Mouse (Mus musculus) limb, embryonic 13.5 days (tissue): ENCODE data around the gene Pitpnb. TPM values are rescaled to one million over a fixed set of nuclear protein-coding genes. Genes with fewer than 3 reads are reported as not detected.
A peak's percentile ranks its signal among the peaks of the same experiment; 100 is the strongest.

Experiments used
- ATAC-seq: fragments of 200-750 bp; cut with Nextera tagmentation; 2 replicates; pipeline ENCODE4 v1.8.0; 2017; ENCODE audit warnings: low read depth, moderate number of reproducible peaks, moderate TSS enrichment; ENCODE audit not compliant: low FRiP score
- H3K27ac ChIP-seq: fragments of 300-500 bp; sonication (generic); 2 replicates; pipeline ENCODE4 v1.5.1; 2015; ENCODE audit warnings: inconsistent platforms, mild to moderate bottlenecking, moderate library complexity
- H3K27me3 ChIP-seq: fragments of 300-500 bp; sonication (generic); 2 replicates; pipeline ENCODE4 v1.6.1; 2015; ENCODE audit warnings: mild to moderate bottlenecking, inconsistent platforms
- H3K36me3 ChIP-seq: fragments of 300-500 bp; sonication (generic); 2 replicates; pipeline ENCODE4 v1.6.1; 2015; ENCODE audit warnings: inconsistent platforms, mild to moderate bottlenecking, moderate library complexity
- H3K4me1 ChIP-seq: fragments of 300-500 bp; sonication (generic); 2 replicates; pipeline ENCODE4 v1.6.1; 2015; ENCODE audit warnings: inconsistent platforms
- H3K4me2 ChIP-seq: fragments of 300-500 bp; sonication (generic); replicated peaks from 2 replicates; pipeline ENCODE4 v1.6.1; 2015; ENCODE audit warnings: inconsistent platforms, mild to moderate bottlenecking, moderate library complexity
- H3K4me3 ChIP-seq: fragments of 300-500 bp; sonication (generic); 2 replicates; pipeline ENCODE4 v1.5.1; 2015; ENCODE audit warnings: moderate library complexity, mild to moderate bottlenecking, inconsistent platforms
- H3K9ac ChIP-seq: fragments of 300-500 bp; sonication (generic); 2 replicates; pipeline ENCODE4 v1.6.1; 2015; ENCODE audit warnings: mild to moderate bottlenecking, inconsistent platforms
- H3K9me3 ChIP-seq: fragments of 300-500 bp; sonication (generic); 2 replicates; pipeline ENCODE4 v1.6.1; 2016; ENCODE audit warnings: inconsistent platforms
- WGBS: fragments of 180-500 bp; shearing (Covaris S2); methylation state at CpG from one replicate; pipeline ENCODE4 v1.1.7; 2015; 5-methylcytosine and 5-hydroxymethylcytosine counted together
- polyA plus RNA-seq: library from polyadenylated mRNA; unstranded; fragments of >200 nt; fragmentation: Nextera tagmentation; extraction: Ambion mirVana; gene quantifications from 2 replicates; pipeline ENCODE4 v1.2.1, GENCODE M21; 2015

Pitpnb gene
- polyA plus RNA-seq, 1 experiment from 2014 or later, result 116 TPM

- no peak overlapping the region for H3K4me3 ChIP-seq
- no peak; the same call in 1 of the 2 replicates for ATAC-seq
- H3K27me3 ChIP-seq, result peaks cover 22% of the 10 kb centered on the region
- H3K27ac ChIP-seq, result no peak overlapping the region; the same call in 1 of the 2 replicates
- no peak overlapping the region for H3K9ac ChIP-seq
- WGBS, result 78% methylated on average over 19 of the region's 19 CpGs
- no peak overlapping the region for H3K4me2 ChIP-seq
- no peaks in the 10 kb centered on the region for H3K36me3 ChIP-seq
- H3K9me3 ChIP-seq, result no peaks in the 10 kb centered on the region
- H3K4me1 ChIP-seq, result peaks cover 39% of the 10 kb centered on the region
Observed at GRCm38 (mm10) chr5:111401879-111402650, 71.5 kb downstream of the Pitpnb start.

GRCm38 (mm10) chr5:111402651-111402996, 72.1 kb downstream of the Pitpnb start:
- Histone ChIP-seq H3K9me3 (no peaks in the 10 kb centered on the region), H3K36me3 (no peaks in the 10 kb centered on the region), H3K27me3 (peaks cover 22% of the 10 kb centered on the region), H3K4me3 (no peak overlapping the region), H3K9ac (no peak overlapping the region), H3K27ac (no peak overlapping the region), H3K4me1 (peaks cover 39% of the 10 kb centered on the region), H3K4me2 (no peak overlapping the region)
- WGBS, result 87% methylated on average over 6 of the region's 6 CpGs
- no peak for ATAC-seq

GRCm38 (mm10) chr5:111404721-111405120, 74.2 kb downstream of the Pitpnb start:
- Histone ChIP-seq H3K9ac (no peak overlapping the region), H3K4me2 (no peak overlapping the region), H3K9me3 (no peaks in the 10 kb centered on the region), H3K27ac (no peak overlapping the region), H3K27me3 (peaks cover 16% of the 10 kb centered on the region), H3K4me3 (no peak overlapping the region), H3K4me1 (peaks cover 46% of the 10 kb centered on the region), H3K36me3 (no peaks in the 10 kb centered on the region)
- 63% methylated on average over 6 of the region's 6 CpGs for WGBS
- ATAC-seq, result no peak

GRCm38 (mm10) chr5:111408470-111409105, 78.0 kb downstream of the Pitpnb start:
- 3% methylated on average over 14 of the region's 14 CpGs for WGBS
- peaks cover 33% of the 10 kb centered on the region for H3K4me1 ChIP-seq
- H3K27me3 ChIP-seq, result peaks cover 44% of the 10 kb centered on the region
- H3K4me2 ChIP-seq, result peak overlapping the region; percentile 45
- H3K4me3 ChIP-seq, result peak overlapping the region; percentile 0; the same call in 1 of the 2 replicates
- ATAC-seq, result peak; percentile 86
- no peaks in the 10 kb centered on the region for H3K9me3 ChIP-seq
- 0 out of 2 replicates have a peak overlapping the region, but pooled peaks have one; percentile 43 for H3K9ac ChIP-seq
- peak overlapping the region; percentile 86 for H3K27ac ChIP-seq
- H3K36me3 ChIP-seq, result no peaks in the 10 kb centered on the region

GRCm38 (mm10) chr5:111409412-111410044, 79.0 kb downstream of the Pitpnb start:
- Histone ChIP-seq H3K9ac (no peak overlapping the region), H3K4me1 (peaks cover 42% of the 10 kb centered on the region), H3K27ac (peak overlapping the region; percentile 86), H3K36me3 (no peaks in the 10 kb centered on the region), H3K9me3 (no peaks in the 10 kb centered on the region), H3K27me3 (peaks cover 48% of the 10 kb centered on the region), H3K4me3 (no peak overlapping the region), H3K4me2 (no peak overlapping the region)
- 4% methylated on average over 1 of the region's 1 CpGs for WGBS
- no peak for ATAC-seq

GRCm38 (mm10) chr5:111410665-111411064, 80.1 kb downstream of the Pitpnb start:
- Histone ChIP-seq H3K36me3 (no peaks in the 10 kb centered on the region), H3K27ac (no peak overlapping the region), H3K4me2 (no peak overlapping the region), H3K27me3 (peaks cover 41% of the 10 kb centered on the region), H3K9me3 (no peaks in the 10 kb centered on the region), H3K4me1 (peaks cover 51% of the 10 kb centered on the region), H3K9ac (no peak overlapping the region), H3K4me3 (no peak overlapping the region)
- 55% methylated on average over 3 of the region's 3 CpGs for WGBS
- ATAC-seq, result no peak

- ATAC-seq, result peak; percentile 26; the same call in 1 of the 2 replicates
- H3K36me3 ChIP-seq, result peaks cover 2% of the 10 kb centered on the region; the same call in 1 of the 2 replicates
- no peaks in the 10 kb centered on the region for H3K9me3 ChIP-seq
- no peak overlapping the region for H3K27ac ChIP-seq
- no peak overlapping the region for H3K9ac ChIP-seq
- H3K4me2 ChIP-seq, result peak overlapping the region; percentile 91
- H3K4me1 ChIP-seq, result peaks cover 44% of the 10 kb centered on the region
- 0% methylated on average over 5 of the region's 5 CpGs for WGBS
- H3K4me3 ChIP-seq, result no peak overlapping the region
- peaks cover 48% of the 10 kb centered on the region for H3K27me3 ChIP-seq
Observed at GRCm38 (mm10) chr5:111414192-111414591, 83.6 kb downstream of the Pitpnb start.

- H3K27me3 ChIP-seq, result peaks cover 51% of the 10 kb centered on the region
- no peak overlapping the region for H3K27ac ChIP-seq
- 34% methylated on average over 4 of the region's 4 CpGs for WGBS
- H3K4me2 ChIP-seq, result peak overlapping the region; percentile 91
- no peaks in the 10 kb centered on the region for H3K9me3 ChIP-seq
- peaks cover 9% of the 10 kb centered on the region for H3K36me3 ChIP-seq
- peak overlapping the region; percentile 89 for H3K4me3 ChIP-seq
- H3K4me1 ChIP-seq, result peaks cover 44% of the 10 kb centered on the region
- no peak overlapping the region for H3K9ac ChIP-seq
- no peak for ATAC-seq
Observed at GRCm38 (mm10) chr5:111414770-111415249, 84.2 kb downstream of the Pitpnb start.

- ATAC-seq, result no peak
- Histone ChIP-seq H3K9ac (no peak overlapping the region), H3K4me2 (peak overlapping the region; percentile 91), H3K27ac (no peak overlapping the region), H3K4me3 (peak overlapping the region; percentile 89), H3K36me3 (peaks cover 16% of the 10 kb centered on the region), H3K4me1 (peaks cover 47% of the 10 kb centered on the region), H3K9me3 (no peaks in the 10 kb centered on the region), H3K27me3 (peaks cover 55% of the 10 kb centered on the region)
- WGBS, result 1% methylated on average over 14 of the region's 14 CpGs
Observed at GRCm38 (mm10) chr5:111415575-111415974, 85.0 kb downstream of the Pitpnb start.

- Histone ChIP-seq H3K27me3 (peaks cover 55% of the 10 kb centered on the region), H3K27ac (no peak overlapping the region), H3K36me3 (peaks cover 20% of the 10 kb centered on the region), H3K4me2 (peak overlapping the region; percentile 91), H3K9ac (peak overlapping the region; percentile 96), H3K4me3 (peak overlapping the region; percentile 89), H3K9me3 (no peaks in the 10 kb centered on the region), H3K4me1 (peaks cover 52% of the 10 kb centered on the region)
- ATAC-seq, result no peak
- WGBS, result under 1% methylated on average over 13 of the region's 13 CpGs
Observed at GRCm38 (mm10) chr5:111416048-111416447, 85.5 kb downstream of the Pitpnb start.

GRCm38 (mm10) chr5:111416591-111417374, 86.2 kb downstream of the Pitpnb start, which contains the start of gene Mn1:
TSS of gene Mn1 (plus strand) at chr5:111417362.
- H3K4me2 ChIP-seq, result peak within 1 kb of the TSS; percentile 91
- peaks cover 59% of the 10 kb centered on the region for H3K4me1 ChIP-seq
- peak within 1 kb of the TSS; percentile 96 for H3K9ac ChIP-seq
- H3K4me3 ChIP-seq, result peak within 1 kb of the TSS; percentile 89
- H3K27me3 ChIP-seq, result peaks cover 55% of the 10 kb centered on the region
- peak within 1 kb of the TSS; percentile 83 for H3K27ac ChIP-seq
- ATAC-seq, result peak; percentile 92
- under 1% methylated on average over 87 of the region's 88 CpGs for WGBS
- peaks cover 28% of the 10 kb centered on the region for H3K36me3 ChIP-seq
- H3K9me3 ChIP-seq, result no peaks in the 10 kb centered on the region
